Mouse (Mus musculus) CH12.LX (cell line): ENCODE results near the gene Oas3. TPM values are rescaled to one million over a fixed set of nuclear protein-coding genes. Genes with fewer than 3 reads are reported as not detected.

Experiments
- DNase-seq: peaks from one replicate; pipeline ENCODE4 v3.0.0-alpha.2; 2013; ENCODE audit errors: extremely low read depth
- H3K27ac ChIP-seq: 2 replicates; pipeline ENCODE4 v1.5.1; 2012; ENCODE audit warnings: low read depth, mild to moderate bottlenecking, control low read depth, moderate library complexity; ENCODE audit not compliant: insufficient read depth
- H3K27me3 ChIP-seq: replicated peaks from 2 replicates; pipeline ENCODE3; 2012; ENCODE audit warnings: inconsistent platforms
- H3K36me3 ChIP-seq, 2 experiments: replicated peaks in 1 of 2; 2 replicates each; pipeline versions ENCODE3 to v1.6.1; 2012; ENCODE audit warnings: inconsistent platforms in 1 of 2, low read length in 1 of 2, mild to moderate bottlenecking in 1 of 2, mixed read lengths in 1 of 2, moderate library complexity in 1 of 2; ENCODE audit not compliant: control insufficient read depth in 1 of 2, insufficient read depth in 1 of 2
- H3K4me1 ChIP-seq, 2 experiments: 2 replicates each; pipeline ENCODE4 v1.6.1; 2012; ENCODE audit warnings: inconsistent platforms in 1 of 2, moderate library complexity in 1 of 2; ENCODE audit not compliant: insufficient read depth in 2 of 2, control insufficient read depth in 1 of 2
- H3K4me2 ChIP-seq: 2 replicates; pipeline ENCODE4 v1.6.1; 2012; ENCODE audit warnings: low read depth, mild to moderate bottlenecking, control low read depth; ENCODE audit not compliant: poor library complexity, insufficient read depth, severe bottlenecking
- H3K4me3 ChIP-seq, 3 experiments: fragments of 150-350 bp in 1 of 3; sonication (generic) in 1 of 3; replicated peaks in 1 of 3; 2 replicates each; pipeline versions ENCODE3 to v1.5.1; 2011 to 2012; ENCODE audit warnings: low read depth in 2 of 3, low read length in 2 of 3, mild to moderate bottlenecking in 2 of 3, moderate library complexity in 2 of 3, control low read depth in 1 of 3, improper control_type of control experiment in 1 of 3, inconsistent platforms in 1 of 3, mixed read lengths in 1 of 3; ENCODE audit not compliant: poor library complexity in 1 of 3
- H3K79me2 ChIP-seq: replicated peaks from 2 replicates; pipeline ENCODE4 v1.6.1; 2012; ENCODE audit warnings: mild to moderate bottlenecking, moderate library complexity; ENCODE audit not compliant: control insufficient read depth, poor library complexity, insufficient read depth, severe bottlenecking; ENCODE audit errors: extremely low read depth
- H3K9ac ChIP-seq: 2 replicates; pipeline ENCODE4 v1.6.1; 2012; ENCODE audit warnings: low read depth, mild to moderate bottlenecking, control low read depth, moderate library complexity; ENCODE audit not compliant: insufficient read depth
- H3K9me3 ChIP-seq: replicated peaks from 2 replicates; pipeline ENCODE3; 2012; ENCODE audit warnings: low read length, inconsistent platforms, mixed read lengths
- CHD2 ChIP-seq: IDR thresholded peaks from 2 replicates; pipeline ENCODE4 v1.6.1; 2011; ENCODE audit warnings: low read length, improper control_type of control experiment
- CTCF ChIP-seq, 2 experiments: IDR thresholded peaks in 1 of 2; conservative IDR thresholded peaks in 1 of 2; 2 replicates each; pipeline ENCODE4 v1.5.1; 2011 to 2012; ENCODE audit warnings: low read depth in 2 of 2, low read length in 2 of 2, improper control_type of control experiment in 1 of 2, inconsistent platforms in 1 of 2, mild to moderate bottlenecking in 1 of 2, moderate library complexity in 1 of 2
- EP300 ChIP-seq: IDR thresholded peaks from 2 replicates; pipeline ENCODE4 v1.6.1; 2011; ENCODE audit warnings: low read length, improper control_type of control experiment
- ETS1 ChIP-seq: conservative IDR thresholded peaks from 2 replicates; pipeline ENCODE4 v1.6.1; 2012; ENCODE audit warnings: low read depth, mild to moderate bottlenecking, inconsistent platforms, low read length, improper control_type of control experiment, moderate library complexity
- GABPA ChIP-seq: IDR thresholded peaks from 2 replicates; pipeline ENCODE4 v1.6.1; 2012; ENCODE audit warnings: low read depth, low read length, improper control_type of control experiment, inconsistent platforms; ENCODE audit not compliant: insufficient replicate concordance
- IRF4 ChIP-seq: IDR thresholded peaks from 2 replicates; pipeline ENCODE4 v1.6.1; 2014; ENCODE audit warnings: low read depth, mild to moderate bottlenecking, inconsistent platforms, low read length, improper control_type of control experiment
- MAZ ChIP-seq: IDR thresholded peaks from 2 replicates; pipeline ENCODE4 v1.6.1; 2012; ENCODE audit warnings: low read depth, mild to moderate bottlenecking, inconsistent platforms, low read length, improper control_type of control experiment, moderate library complexity
- MEF2A ChIP-seq: IDR thresholded peaks from 2 replicates; pipeline ENCODE4 v1.6.1; 2014; ENCODE audit warnings: low read depth, mild to moderate bottlenecking, inconsistent platforms, low read length, improper control_type of control experiment, borderline replicate concordance
- POLR2AphosphoS2 ChIP-seq: IDR thresholded peaks from 2 replicates; pipeline ENCODE4 v1.6.1; 2011; ENCODE audit warnings: low read depth, low read length, improper control_type of control experiment
- RAD21 ChIP-seq: IDR thresholded peaks from 2 replicates; pipeline ENCODE4 v1.6.1; 2011; ENCODE audit warnings: low read depth, mild to moderate bottlenecking, low read length, improper control_type of control experiment, moderate library complexity
- RCOR1 ChIP-seq: conservative IDR thresholded peaks from 2 replicates; pipeline ENCODE4 v1.6.1; 2012; ENCODE audit warnings: low read depth, mild to moderate bottlenecking, inconsistent platforms, low read length, improper control_type of control experiment
- SIN3A ChIP-seq: IDR thresholded peaks from 2 replicates; pipeline ENCODE4 v1.6.1; 2012; ENCODE audit warnings: low read length, improper control_type of control experiment, inconsistent platforms
- SMC3 ChIP-seq: IDR thresholded peaks from 2 replicates; pipeline ENCODE4 v1.6.1; 2011; ENCODE audit warnings: low read depth, low read length, improper control_type of control experiment
- TCF12 ChIP-seq: IDR thresholded peaks from 2 replicates; pipeline ENCODE4 v1.6.1; 2014; ENCODE audit warnings: low read depth, mild to moderate bottlenecking, inconsistent platforms, low read length, improper control_type of control experiment
- ZC3H11A ChIP-seq: IDR thresholded peaks from 2 replicates; pipeline ENCODE4 v1.6.1; 2012; ENCODE audit warnings: low read depth, mild to moderate bottlenecking, inconsistent platforms, low read length, improper control_type of control experiment
- ZKSCAN1 ChIP-seq: IDR thresholded peaks from 2 replicates; pipeline ENCODE4 v1.6.1; 2012; ENCODE audit warnings: low read depth, inconsistent platforms, low read length, improper control_type of control experiment, borderline replicate concordance
- dilution Hi-C: fragments of 300-500 bp; cut with MboI; formaldehyde crosslinking; loops from 2 replicates; pipeline ENCODE4 v1.14.3; 2020; ENCODE audit warnings: low sequenced_read_pairs; ENCODE audit not compliant: extremely low pct_unique_long_range_greater_than_20kb, extremely low pct_ligation_motif_present
- in situ Hi-C: fragments of 300-500 bp; cut with MboI; formaldehyde crosslinking; loops from 3 replicates; pipeline ENCODE4 v1.14.3; 2019; ENCODE audit warnings: low sequenced_read_pairs, low pct_ligation_motif_present, low pct_unique_long_range_greater_than_20kb, mixed read lengths
- polyA plus RNA-seq: library from polyadenylated mRNA; unstranded; fragments of >175 nt; gene quantifications from 2 replicates; pipeline ENCODE4 v1.2.1, GENCODE M21; 2012; ENCODE audit warnings: low read depth; ENCODE audit not compliant: insufficient read length
- total RNA-seq, 2 experiments: library from RNA; depleted of rRNA; stranded (reverse); fragments of 300-350 nt in 1 of 2; fragments of >200 nt in 1 of 2; gene quantifications; 2 replicates each; pipeline ENCODE4 v1.2.3; 2012 to 2014

The Oas3 gene
- total RNA-seq (2012; rRNA removed) (0.13 and 0.30 TPM in 2 replicates), total RNA-seq (2014; rRNA removed) (not detected in 2 replicates), polyA plus RNA-seq (0.05 TPM in 1 of 2 replicates, not detected in the other)

GRCm38 (mm10) chr5:120777478-120777877 lies at the start of gene Oas3:
Gene Oas3, minus strand, starts transcription at chr5:120777661.
- Histone ChIP-seq H3K9me3 (no peaks in the 10 kb centered on the region), H3K79me2 (no peaks in the 10 kb centered on the region), H3K36me3 (no peaks in the 10 kb centered on the region), H3K27ac (no peak within 1 kb of the TSS), H3K4me2 (peak within 1 kb of the TSS; percentile 46; the same call in 1 of the 2 replicates), H3K4me1 (peaks cover 6 to 22% of the 10 kb centered on the region in 2 experiments), H3K4me3 (no peak within 1 kb of the TSS), H3K27me3 (peaks cover 23% of the 10 kb centered on the region), H3K9ac (no peak within 1 kb of the TSS)
- in situ Hi-C loops (no loop called here), dilution Hi-C loops (no loop called here)
- no peak for DNase-seq
- no peak for TF ChIP-seq GABPA
- TF ChIP-seq CTCF (conservative IDR thresholded peaks at IDR 0.05 in 1 of 2, IDR thresholded peaks at IDR 0.05 in 1 of 2; ENCODE audit: low read depth in 2 of 2, low read length in 2 of 2) = no peak
- no peak for TF ChIP-seq MEF2A
- no peak for TF ChIP-seq RAD21
- TF ChIP-seq SMC3 = no peak
- TF ChIP-seq ETS1 = no peak
- TF ChIP-seq POLR2AphosphoS2 = no peak
- TF ChIP-seq MAZ = no peak
- TF ChIP-seq SIN3A = no peak
- TF ChIP-seq CHD2 = no peak

- H3K27ac ChIP-seq = no peak overlapping the region
- dilution Hi-C loops = no loop called here
Observed at GRCm38 (mm10) chr5:120818999-120819398, 41.5 kb upstream of the Oas3 start.

More at GRCm38 (mm10) chr5:120818999-120819398, 41.5 kb upstream of the Oas3 start:
- Histone ChIP-seq H3K9me3 (peaks cover 2% of the 10 kb centered on the region), H3K79me2 (no peaks in the 10 kb centered on the region), H3K36me3 (peaks cover 3 to 79% of the 10 kb centered on the region in 2 experiments), H3K4me3 (no peak overlapping the region), H3K4me2 (no peak overlapping the region), H3K27me3 (no peaks in the 10 kb centered on the region), H3K4me1 (peaks cover 0 to 19% of the 10 kb centered on the region in 2 experiments; a peak in 2 of 4 replicates), H3K9ac (no peak overlapping the region)
- peak; percentile 41 for DNase-seq
- in situ Hi-C loops = no loop called here
- TF ChIP-seq ZKSCAN1 (no peak), TCF12 (peak; percentile 65; the same call in 1 of the 2 replicates), EP300 (peak; percentile 60; the same call in 1 of the 2 replicates), ETS1 (0 out of 2 replicates have a peak, but pooled peaks have one; percentile 23), IRF4 (peak; percentile 17; the same call in 1 of the 2 replicates), RCOR1 (peak; percentile 81; the same call in 1 of the 2 replicates), ZC3H11A (no peak), CHD2 (no peak)
